Mouse (Mus musculus) heart, adult 2 months (tissue): ENCODE measurements around the gene Dpm3. TPM values are rescaled to one million over a fixed set of nuclear protein-coding genes. Genes with fewer than 3 reads are reported as not detected.

Source experiments
- DNase-seq, 2 experiments: peaks; one replicate each; pipeline ENCODE4 v3.0.0; 2021
- H3K27ac ChIP-seq: fragments of 200-600 bp; 2 replicates; pipeline ENCODE4 v1.8.1; 2022
- H3K27me3 ChIP-seq: fragments of 200-500 bp; 2 replicates; pipeline ENCODE4 v1.6.1; 2012; ENCODE audit warnings: mild to moderate bottlenecking, low read length, inconsistent platforms, mixed read lengths; ENCODE audit not compliant: control insufficient read depth, insufficient read depth
- H3K36me3 ChIP-seq: fragments of 200-500 bp; 2 replicates; pipeline ENCODE4 v1.6.1; 2012; ENCODE audit warnings: low read length, inconsistent platforms; ENCODE audit not compliant: control insufficient read depth, insufficient read depth
- H3K4me1 ChIP-seq: fragments of 200-500 bp; 2 replicates; pipeline ENCODE4 v1.6.1; 2011; ENCODE audit warnings: low read length; ENCODE audit not compliant: control insufficient read depth, insufficient read depth
- H3K4me3 ChIP-seq: fragments of 200-600 bp; 2 replicates; pipeline ENCODE4 v1.8.1; 2022
- H3K79me2 ChIP-seq: fragments of 200-500 bp; replicated peaks from 2 replicates; pipeline ENCODE4 v1.6.1; 2012; ENCODE audit warnings: mild to moderate bottlenecking, inconsistent platforms, low read length, moderate library complexity, mixed read lengths; ENCODE audit not compliant: control insufficient read depth, insufficient read depth
- H3K9ac ChIP-seq: fragments of 200-500 bp; 2 replicates; pipeline ENCODE4 v1.6.1; 2012; ENCODE audit warnings: low read depth, mild to moderate bottlenecking, control low read depth, inconsistent platforms, low read length, mixed read lengths
- CTCF ChIP-seq: fragments of 200-600 bp; IDR thresholded peaks from 2 replicates; pipeline ENCODE4 v1.8.1; 2022; ENCODE audit warnings: antibody characterized with exemption, mild to moderate bottlenecking, moderate library complexity
- EP300 ChIP-seq: fragments of 200-500 bp; IDR thresholded peaks from 2 replicates; pipeline ENCODE4 v1.6.1; 2011; ENCODE audit warnings: low read depth, low read length, control low read depth; ENCODE audit not compliant: insufficient read depth
- POLR2A ChIP-seq: fragments of 200-500 bp; IDR thresholded peaks from 2 replicates; pipeline ENCODE4 v1.6.1; 2011; ENCODE audit warnings: mild to moderate bottlenecking, low read depth, low read length, control low read depth; ENCODE audit not compliant: insufficient read depth
- WGBS: fragments of 180-500 bp; shearing (Covaris S2); methylation state at CpG from one replicate; pipeline ENCODE4 v1.1.7; 2018; 5-methylcytosine and 5-hydroxymethylcytosine counted together
- intact Hi-C: fragments of 180-260 bp; cut with DNase I; formaldehyde crosslinking; loops from one replicate; pipeline ENCODE4 v1.15.1; 2025
- polyA plus RNA-seq: library from polyadenylated mRNA; depleted of rRNA; stranded (reverse); fragments of >200 nt; gene quantifications from 2 replicates; pipeline ENCODE4 v1.2.3, GENCODE M21; 2012
- total RNA-seq, 2 experiments: library from RNA; stranded (reverse); gene quantifications; 2 replicates each; pipeline ENCODE4 v1.2.3; 2021

Dpm3 gene
- total and polyA plus RNA-seq, 3 experiments, result 54.3 to 160 (median 58.2) TPM

- H3K79me2 ChIP-seq, result no peaks in the 10 kb centered on the region
- no peaks in the 10 kb centered on the region for H3K27me3 ChIP-seq
- no peak overlapping the region for H3K9ac ChIP-seq
- no peaks in the 10 kb centered on the region for H3K36me3 ChIP-seq
- no peak for DNase-seq
- TF ChIP-seq EP300, result no peak
- peaks cover 1% of the 10 kb centered on the region; the same call in 1 of the 2 replicates for H3K4me1 ChIP-seq
- intact Hi-C loops, result no loop called here
- H3K27ac ChIP-seq, result no peak overlapping the region
- no peak overlapping the region for H3K4me3 ChIP-seq
- WGBS, result 73% methylated on average over 16 of the region's 16 CpGs
Observed at GRCm38 (mm10) chr3:89231772-89232275, 27.3 kb upstream of the Dpm3 start.

GRCm38 (mm10) chr3:89232614-89233013 lies 26.5 kb upstream of the Dpm3 start:
- Histone ChIP-seq H3K4me1 (peaks cover 1% of the 10 kb centered on the region; the same call in 1 of the 2 replicates), H3K36me3 (no peaks in the 10 kb centered on the region), H3K79me2 (no peaks in the 10 kb centered on the region), H3K9ac (no peak overlapping the region), H3K27ac (no peak overlapping the region), H3K4me3 (no peak overlapping the region), H3K27me3 (no peaks in the 10 kb centered on the region)
- WGBS, result 91% methylated on average over 6 of the region's 6 CpGs
- DNase-seq, result no peak
- TF ChIP-seq EP300, result no peak
- no peak for TF ChIP-seq POLR2A
- TF ChIP-seq CTCF, result no peak
- intact Hi-C loops, result no loop called here

GRCm38 (mm10) chr3:89233562-89234110 lies 25.5 kb upstream of the Dpm3 start:
- peak in 1 of 2 experiments; percentile 56 for DNase-seq
- Histone ChIP-seq H3K79me2 (no peaks in the 10 kb centered on the region), H3K36me3 (no peaks in the 10 kb centered on the region), H3K9ac (no peak overlapping the region), H3K27me3 (no peaks in the 10 kb centered on the region), H3K4me3 (no peak overlapping the region), H3K4me1 (0 out of 2 replicates have a peak, but pooled peaks cover 1% of the 10 kb centered on the region), H3K27ac (no peak overlapping the region)
- no peak for TF ChIP-seq EP300
- no peak for TF ChIP-seq POLR2A
- no peak for TF ChIP-seq CTCF
- intact Hi-C loops, result no loop called here
- WGBS, result 42% methylated on average over 14 of the region's 14 CpGs

- no peak overlapping the region for H3K9ac ChIP-seq
- H3K4me3 ChIP-seq, result no peak overlapping the region
- H3K36me3 ChIP-seq, result no peaks in the 10 kb centered on the region
- no peak overlapping the region for H3K27ac ChIP-seq
- TF ChIP-seq CTCF (no peak), EP300 (no peak), POLR2A (no peak)
- DNase-seq, result no peak
- H3K79me2 ChIP-seq, result no peaks in the 10 kb centered on the region
- intact Hi-C loops, result no loop called here
- H3K4me1 ChIP-seq, result 0 out of 2 replicates have a peak, but pooled peaks cover 1% of the 10 kb centered on the region
- no peaks in the 10 kb centered on the region for H3K27me3 ChIP-seq
- WGBS, result 80% methylated on average over 10 of the region's 10 CpGs
Observed at GRCm38 (mm10) chr3:89236516-89236915, 22.6 kb upstream of the Dpm3 start.

DNA sequence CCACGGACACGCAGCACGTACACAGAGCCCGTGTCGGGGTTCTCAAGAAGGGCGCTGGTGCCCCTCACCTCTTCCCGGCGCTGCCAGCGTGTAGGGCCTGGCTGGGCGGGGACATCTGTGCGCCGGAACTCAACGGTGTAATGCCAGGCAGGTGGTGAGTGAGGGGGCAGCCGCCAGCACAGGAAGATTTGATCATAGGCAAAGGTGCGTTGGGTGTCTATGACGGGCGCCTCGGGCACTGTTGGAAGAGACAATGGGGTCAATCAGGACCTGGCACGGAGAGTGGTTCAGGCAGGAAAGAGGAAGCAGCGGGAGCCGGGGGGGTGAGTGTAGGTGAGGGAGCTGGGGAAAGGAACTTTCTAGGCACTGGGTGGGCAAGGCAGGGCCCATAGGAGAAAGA lies 21.5 kb upstream of the Dpm3 start:
- H3K27me3 ChIP-seq, result no peaks in the 10 kb centered on the region
- TF ChIP-seq CTCF (no peak), EP300 (no peak)
- no peak overlapping the region for H3K27ac ChIP-seq
- no peak overlapping the region for H3K4me3 ChIP-seq
- no peak overlapping the region for H3K9ac ChIP-seq
- WGBS, result 83% methylated on average over 21 of the region's 21 CpGs
- 0 out of 2 replicates have a peak, but pooled peaks cover 1% of the 10 kb centered on the region for H3K4me1 ChIP-seq
- no peak for DNase-seq
- no peaks in the 10 kb centered on the region for H3K79me2 ChIP-seq
- H3K36me3 ChIP-seq, result no peaks in the 10 kb centered on the region
- intact Hi-C loops, result no loop called here

DNA sequence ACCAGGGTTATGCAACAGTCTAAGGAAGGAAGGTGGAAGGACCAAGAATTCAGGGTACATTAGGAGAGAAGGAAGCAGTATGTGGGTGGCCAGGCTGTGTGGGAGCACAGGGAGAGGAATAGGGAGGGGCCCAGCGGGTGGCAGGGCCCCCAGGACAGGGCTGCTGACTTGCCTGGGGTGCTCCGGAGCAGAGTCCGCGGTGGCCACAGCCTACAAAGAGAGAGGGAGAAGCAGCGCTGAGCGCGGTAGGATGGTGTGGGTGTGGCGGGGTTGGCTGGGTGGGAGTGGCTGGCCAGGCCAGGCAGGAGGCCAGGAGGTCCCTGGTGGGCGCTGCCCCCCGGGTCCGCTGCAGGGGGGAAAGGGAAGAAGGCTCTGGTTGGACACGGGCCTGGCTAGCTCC lies 20.7 kb upstream of the Dpm3 start:
- Histone ChIP-seq H3K4me1 (no peaks in the 10 kb centered on the region), H3K36me3 (no peaks in the 10 kb centered on the region), H3K79me2 (no peaks in the 10 kb centered on the region), H3K4me3 (no peak overlapping the region), H3K27ac (no peak overlapping the region), H3K9ac (no peak overlapping the region), H3K27me3 (no peaks in the 10 kb centered on the region)
- WGBS, result 54% methylated on average over 12 of the region's 12 CpGs
- intact Hi-C loops, result no loop called here
- no peak for DNase-seq
- TF ChIP-seq EP300 (no peak), CTCF (no peak), POLR2A (no peak)
